Mouse (Mus musculus): ENCODE results near the gene Ttc9. TPM values are rescaled to one million over a fixed set of nuclear protein-coding genes. Genes with fewer than 3 reads are reported as not detected.

The Ttc9 gene
- polyA plus RNA-seq, 1 experiment, result 31.2 TPM

DNA sequence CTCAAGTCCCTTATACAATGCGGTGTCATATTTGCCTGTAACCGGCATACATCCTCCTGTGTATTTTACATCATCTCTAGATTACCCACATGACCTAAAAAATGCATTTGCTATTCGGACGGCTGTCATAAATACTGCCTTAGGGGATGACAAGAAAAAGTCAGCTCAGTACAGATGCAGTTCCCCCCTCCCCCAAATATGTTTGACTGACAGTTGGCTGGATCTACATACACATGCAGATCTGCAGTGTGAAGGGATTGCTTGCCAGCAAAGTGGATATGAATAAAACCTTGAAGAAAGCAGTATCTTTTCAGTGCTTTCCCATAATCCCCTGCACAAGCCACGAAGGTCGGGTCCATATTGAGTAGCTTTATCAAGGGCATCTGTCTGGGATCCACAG lies 15.8 kb downstream of the Ttc9 start:
- H3K4me3 ChIP-seq, result no peak overlapping the region
- H3K4me2 ChIP-seq (ENCODE audit: low read depth), result no peak overlapping the region
- TF ChIP-seq MYOD1 (IDR thresholded peaks at IDR 0.05; ENCODE audit: control insufficient read depth in 1 of 3, insufficient read length in 2 of 3, low read depth in 2 of 3), result no peak
- TF ChIP-seq MYOG (IDR thresholded peaks at IDR 0.05; ENCODE audit: control insufficient read depth in 1 of 3, insufficient read depth in 1 of 3, insufficient read length in 2 of 3, low read depth in 2 of 3), result no peak
- no peak for TF ChIP-seq E2F4 (IDR thresholded peaks at IDR 0.05; ENCODE audit: insufficient read depth)
- no peak for TF ChIP-seq CEBPB (IDR thresholded peaks at IDR 0.05; ENCODE audit: insufficient read depth, poor library complexity, severe bottlenecking)
- TF ChIP-seq REST (IDR thresholded peaks at IDR 0.05; ENCODE audit: insufficient read depth, insufficient read length), result no peak
- TF ChIP-seq POLR2A (IDR thresholded peaks at IDR 0.05; ENCODE audit: insufficient read length, low read depth), result no peak
- no peaks in the 10 kb centered on the region for H3K36me3 ChIP-seq (ENCODE audit: control insufficient read depth, insufficient read depth)
- peaks cover 23% of the 10 kb centered on the region for H3K79me2 ChIP-seq (ENCODE audit: control insufficient read depth, insufficient read depth)
- no peak overlapping the region for H3ac ChIP-seq (ENCODE audit: control insufficient read depth, insufficient read length)
- no peaks in the 10 kb centered on the region for H3K27me3 ChIP-seq (ENCODE audit: control insufficient read depth, insufficient read depth, insufficient read length)

DNA sequence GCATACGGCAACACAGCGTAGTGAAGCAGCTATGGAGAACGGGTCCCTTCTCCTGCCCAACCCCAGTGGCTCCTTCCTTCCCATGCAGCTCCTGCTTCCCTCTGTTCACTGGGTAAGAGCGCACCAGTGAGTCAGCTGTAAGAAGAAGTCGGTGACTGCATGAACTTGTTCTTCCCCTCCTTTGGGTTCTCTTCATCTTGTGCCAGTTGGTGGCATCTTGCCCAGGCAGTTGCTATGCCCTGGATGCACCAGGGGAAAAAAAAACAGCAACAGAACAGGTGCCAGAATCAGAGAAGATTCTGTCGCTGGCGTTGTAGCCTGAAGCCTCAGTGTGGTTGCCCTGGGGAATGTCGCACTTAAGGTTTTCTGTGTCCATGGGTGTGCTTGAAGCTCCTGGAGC lies 22.3 kb downstream of the Ttc9 start:
- H3K36me3 ChIP-seq (ENCODE audit: control insufficient read depth, insufficient read depth), result no peaks in the 10 kb centered on the region
- TF ChIP-seq MYOG (IDR thresholded peaks at IDR 0.05; ENCODE audit: control insufficient read depth in 1 of 3, insufficient read depth in 1 of 3, insufficient read length in 2 of 3, low read depth in 2 of 3) (peak; percentile 2 to 79 (median 72)), TCF12 (IDR thresholded peaks at IDR 0.05; ENCODE audit: insufficient read depth, poor library complexity, severe bottlenecking) (peak; percentile 69), MAX (IDR thresholded peaks at IDR 0.05; ENCODE audit: low read depth) (no peak), MYOD1 (IDR thresholded peaks at IDR 0.05; ENCODE audit: control insufficient read depth in 1 of 3, insufficient read length in 2 of 3, low read depth in 2 of 3) (peak; percentile 64 to 85 (median 64))
- H3K79me2 ChIP-seq (ENCODE audit: control insufficient read depth, insufficient read depth), result peaks cover 1% of the 10 kb centered on the region
- H3K4me2 ChIP-seq (ENCODE audit: low read depth), result peak overlapping the region; percentile 39
- H3K27me3 ChIP-seq (ENCODE audit: control insufficient read depth, insufficient read depth, insufficient read length), result no peaks in the 10 kb centered on the region
- H3ac ChIP-seq (ENCODE audit: control insufficient read depth, insufficient read length), result no peak overlapping the region
- H3K4me3 ChIP-seq, result no peak overlapping the region

DNA sequence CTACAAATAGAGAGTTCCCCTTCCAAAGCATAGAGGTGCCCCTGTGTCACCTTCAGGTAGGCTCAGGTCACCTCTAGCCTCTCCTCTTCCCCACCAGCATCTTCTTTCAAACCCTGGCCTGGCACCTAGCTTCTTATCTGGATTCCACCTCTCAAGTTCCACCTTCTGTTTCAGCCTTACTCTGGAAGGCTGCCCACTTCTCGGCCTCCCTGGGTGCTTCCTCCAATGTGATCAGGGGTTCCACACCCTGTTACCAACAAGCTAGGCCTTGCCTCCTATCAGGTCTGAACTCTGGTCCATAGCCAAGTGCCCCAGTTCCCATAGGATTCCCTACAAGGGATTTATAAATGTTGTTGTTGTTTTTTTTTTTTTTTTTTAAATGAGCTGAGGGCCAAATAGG lies 26.3 kb downstream of the Ttc9 start:
- H3K4me2 ChIP-seq (ENCODE audit: low read depth), result no peak overlapping the region
- TF ChIP-seq MYOD1 (IDR thresholded peaks at IDR 0.05; ENCODE audit: control insufficient read depth in 1 of 3, insufficient read length in 2 of 3, low read depth in 2 of 3) (no peak), REST (IDR thresholded peaks at IDR 0.05; ENCODE audit: insufficient read depth, insufficient read length) (no peak), MAX (IDR thresholded peaks at IDR 0.05; ENCODE audit: low read depth) (no peak)

DNA sequence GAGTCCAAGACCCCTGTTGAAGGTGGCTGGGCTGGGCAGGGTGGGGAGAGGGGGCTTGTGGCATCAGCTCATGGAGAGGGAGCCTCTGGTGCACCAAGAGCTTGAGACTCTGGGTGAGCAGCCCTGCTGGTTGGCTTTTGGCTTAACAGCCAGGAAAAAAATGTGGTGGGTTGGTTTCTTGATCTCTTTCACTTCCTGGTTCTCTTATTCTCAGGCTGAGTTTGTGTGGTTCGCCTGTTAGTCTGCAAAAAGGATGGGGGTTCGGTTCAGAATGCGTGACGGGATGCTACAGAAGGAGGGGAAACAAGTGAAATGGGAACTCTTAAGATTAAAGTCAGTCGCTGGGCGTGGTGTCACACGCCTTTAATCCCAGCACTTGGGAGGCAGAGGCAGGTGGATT lies 27.0 kb downstream of the Ttc9 start:
- TF ChIP-seq MYOG (IDR thresholded peaks at IDR 0.05; ENCODE audit: control insufficient read depth in 1 of 3, insufficient read depth in 1 of 3, insufficient read length in 2 of 3, low read depth in 2 of 3), result no peak
- no peak for TF ChIP-seq TCF12 (IDR thresholded peaks at IDR 0.05; ENCODE audit: insufficient read depth, poor library complexity, severe bottlenecking)
- no peak for TF ChIP-seq MYOD1 (IDR thresholded peaks at IDR 0.05; ENCODE audit: control insufficient read depth in 1 of 3, insufficient read length in 2 of 3, low read depth in 2 of 3)
- TF ChIP-seq E2F4 (IDR thresholded peaks at IDR 0.05; ENCODE audit: insufficient read depth), result no peak
- TF ChIP-seq CEBPB (IDR thresholded peaks at IDR 0.05; ENCODE audit: insufficient read depth, poor library complexity, severe bottlenecking), result no peak
- no peak for TF ChIP-seq TCF3 (IDR thresholded peaks at IDR 0.05; ENCODE audit: insufficient read length, low read depth)
- no peak for TF ChIP-seq USF1 (IDR thresholded peaks at IDR 0.05; ENCODE audit: low read depth)
- no peak for TF ChIP-seq REST (IDR thresholded peaks at IDR 0.05; ENCODE audit: insufficient read depth, insufficient read length)
- TF ChIP-seq POLR2A (IDR thresholded peaks at IDR 0.05; ENCODE audit: insufficient read length, low read depth), result no peak
- TF ChIP-seq POLR2AphosphoS2 (IDR thresholded peaks at IDR 0.05; ENCODE audit: insufficient read length, low read depth), result no peak
- no peak for TF ChIP-seq MAX (IDR thresholded peaks at IDR 0.05; ENCODE audit: low read depth)
- Histone ChIP-seq H3K36me3 (ENCODE audit: control insufficient read depth, insufficient read depth) (no peaks in the 10 kb centered on the region), H3K4me2 (ENCODE audit: low read depth) (no peak overlapping the region), H3ac (ENCODE audit: control insufficient read depth, insufficient read length) (no peak overlapping the region), H3K4me3 (no peak overlapping the region), H3K27me3 (ENCODE audit: control insufficient read depth, insufficient read depth, insufficient read length) (no peaks in the 10 kb centered on the region), H3K79me2 (ENCODE audit: control insufficient read depth, insufficient read depth) (no peaks in the 10 kb centered on the region)

More for the DNA sequence above, 26.3 kb downstream of the Ttc9 start:
- no peaks in the 10 kb centered on the region for H3K36me3 ChIP-seq (ENCODE audit: control insufficient read depth, insufficient read depth)
- no peaks in the 10 kb centered on the region for H3K27me3 ChIP-seq (ENCODE audit: control insufficient read depth, insufficient read depth, insufficient read length)
- H3K4me3 ChIP-seq, result no peak overlapping the region
- no peaks in the 10 kb centered on the region for H3K79me2 ChIP-seq (ENCODE audit: control insufficient read depth, insufficient read depth)
- no peak overlapping the region for H3ac ChIP-seq (ENCODE audit: control insufficient read depth, insufficient read length)

DNA sequence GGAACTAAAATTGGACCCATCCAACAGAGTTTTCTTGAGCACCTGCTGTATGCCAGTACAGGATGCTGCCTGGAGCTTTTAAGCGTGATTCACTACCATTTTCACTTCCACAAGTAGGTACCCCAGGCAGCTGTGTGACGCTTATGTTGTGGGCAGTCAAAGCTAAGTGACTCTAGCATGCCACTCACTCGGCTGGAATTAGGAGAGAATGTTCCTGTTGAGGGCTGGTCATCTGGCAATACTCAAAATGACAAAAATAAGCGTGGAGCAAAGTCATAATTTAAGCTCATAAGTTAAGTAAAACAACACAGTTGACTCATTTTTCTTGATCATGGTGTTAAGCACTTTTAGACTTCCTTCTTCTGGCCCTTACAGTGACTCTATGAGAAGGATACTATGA lies 31.0 kb downstream of the Ttc9 start:
- H3K4me2 ChIP-seq (ENCODE audit: low read depth), result no peak overlapping the region
- no peaks in the 10 kb centered on the region for H3K79me2 ChIP-seq (ENCODE audit: control insufficient read depth, insufficient read depth)
- no peaks in the 10 kb centered on the region for H3K27me3 ChIP-seq (ENCODE audit: control insufficient read depth, insufficient read depth, insufficient read length)
- no peak for TF ChIP-seq REST (IDR thresholded peaks at IDR 0.05; ENCODE audit: insufficient read depth, insufficient read length)
- TF ChIP-seq SRF (IDR thresholded peaks at IDR 0.05; ENCODE audit: control insufficient read depth, insufficient read length, low read depth), result no peak
- no peak for TF ChIP-seq POLR2AphosphoS2 (IDR thresholded peaks at IDR 0.05; ENCODE audit: insufficient read length, low read depth)
- no peak for TF ChIP-seq MYOD1 (IDR thresholded peaks at IDR 0.05; ENCODE audit: control insufficient read depth in 1 of 3, insufficient read length in 2 of 3, low read depth in 2 of 3)
- TF ChIP-seq MYOG (IDR thresholded peaks at IDR 0.05; ENCODE audit: control insufficient read depth in 1 of 3, insufficient read depth in 1 of 3, insufficient read length in 2 of 3, low read depth in 2 of 3), result no peak
- TF ChIP-seq MAX (IDR thresholded peaks at IDR 0.05; ENCODE audit: low read depth), result no peak
- H3K36me3 ChIP-seq (ENCODE audit: control insufficient read depth, insufficient read depth), result peaks cover 4% of the 10 kb centered on the region
- H3K4me3 ChIP-seq, result no peak overlapping the region
- H3ac ChIP-seq (ENCODE audit: control insufficient read depth, insufficient read length), result no peak overlapping the region
